In genomic region chr10:39171134-39171533, GRCm38 (mm10) we compare ENCODE assay signal across 8 mouse cellular contexts. TPM values are rescaled to one million over a fixed set of nuclear protein-coding genes. Genes with fewer than 3 reads are reported as not detected.
DNase-seq lines count a peak whose midpoint lies in the region; ATAC-seq lines count a peak whose summit lies in the region.

No protein-coding gene starts in this region.

- no peaks in the 10 kb centered on the region for H3K36me3 ChIP-seq in heart, embryonic 10.5 days
- H3K36me3 ChIP-seq in kidney, embryonic 15.5 days: no peaks in the 10 kb centered on the region

- peak overlapping the region; percentile 71 for H3K27ac ChIP-seq in heart, embryonic 10.5 days
- H3K27ac ChIP-seq in kidney, embryonic 15.5 days: peak overlapping the region; percentile 88

- peak overlapping the region; percentile 60 for H3K4me3 ChIP-seq in heart, embryonic 10.5 days
- peak overlapping the region; percentile 56 for H3K4me3 ChIP-seq in kidney, embryonic 15.5 days (replicated peaks)

- H3K9ac ChIP-seq in kidney, embryonic 15.5 days: peak overlapping the region; percentile 47

- peak; percentile 93 to 95 for DNase-seq in B cell, adult 2 months
- peak; percentile 97 for DNase-seq in brain, adult 2 months (ENCODE audit: low read depth, low spot score)
- peak; percentile 94 for DNase-seq in heart, embryonic 10.5 days (ENCODE audit: low spot score)
- DNase-seq in liver: peak; percentile 88
- DNase-seq in spleen, postnatal 4 days (ENCODE audit: low spot score in 2 of 2): peak; percentile 87 to 93

- H3K9me3 ChIP-seq in heart, embryonic 10.5 days: no peaks in the 10 kb centered on the region
- no peaks in the 10 kb centered on the region for H3K9me3 ChIP-seq in kidney, embryonic 15.5 days (replicated peaks)

- peaks cover 14% of the 10 kb centered on the region for H3K4me1 ChIP-seq in heart, embryonic 10.5 days
- H3K4me1 ChIP-seq in kidney, embryonic 15.5 days: peaks cover 41% of the 10 kb centered on the region

- H3K27me3 ChIP-seq in heart, embryonic 10.5 days (ENCODE audit: insufficient read depth, poor library complexity, severe bottlenecking): 0 out of 2 replicates have a peak, but pooled peaks cover 5% of the 10 kb centered on the region
- H3K27me3 ChIP-seq in kidney, embryonic 15.5 days: no peaks in the 10 kb centered on the region

- peak overlapping the region; percentile 90 for H3K4me2 ChIP-seq in kidney, embryonic 15.5 days

- peak; percentile 83 for ATAC-seq in erythroblast, adult 5-6 weeks (replicated peaks; ENCODE audit: low FRiP score, poor library complexity, severe bottlenecking)
- ATAC-seq in kidney, embryonic 15.5 days (replicated peaks; ENCODE audit: low FRiP score): peak; percentile 83
- peak; percentile 81 for ATAC-seq in monocyte, adult 5-6 weeks (replicated peaks; ENCODE audit: insufficient number of reproducible peaks, low FRiP score, low TSS enrichment, poor library complexity, severe bottlenecking)

- under 1% methylated on average over 19 of the region's 19 CpGs for WGBS in heart, embryonic 10.5 days
- under 1% methylated on average over 19 of the region's 19 CpGs for WGBS in kidney, embryonic 15.5 days

RNA-seq across cellular contexts. Expression of gene Ccn6, which starts 7.5 kb away (rescaled TPM):
- not detected in 2 replicates for total RNA-seq in erythroblast, adult 5-6 weeks (2015; ENCODE audit: low replicate concordance)
- not detected in 2 replicates for total RNA-seq in erythroblast, adult 5-6 weeks (2017; ENCODE audit: low replicate concordance)
- polyA plus RNA-seq in heart, embryonic 10.5 days (2016; fragmentation: Nextera tagmentation; extraction: Ambion mirVana): 0.20 and 0.36 TPM in 2 replicates
- 0.36 and 0.40 TPM in 2 replicates for polyA plus RNA-seq in kidney, embryonic 15.5 days (2015; fragmentation: Nextera tagmentation; extraction: Ambion mirVana)
- total RNA-seq in monocyte, adult 5-6 weeks (2017): not detected in 3 replicates

RNA-seq across cellular contexts. Expression of gene Tube1, which starts 37.4 kb away (rescaled TPM):
- 4.4 and 5.2 TPM in 2 replicates for total RNA-seq in erythroblast, adult 5-6 weeks (2015; ENCODE audit: low replicate concordance)
- 3.1 and 3.6 TPM in 2 replicates for total RNA-seq in erythroblast, adult 5-6 weeks (2017; ENCODE audit: low replicate concordance)
- 14.4 and 17.2 TPM in 2 replicates for polyA plus RNA-seq in heart, embryonic 10.5 days (2016; fragmentation: Nextera tagmentation; extraction: Ambion mirVana)
- 15.6 and 16.2 TPM in 2 replicates for polyA plus RNA-seq in kidney, embryonic 15.5 days (2015; fragmentation: Nextera tagmentation; extraction: Ambion mirVana)
- total RNA-seq in monocyte, adult 5-6 weeks (2017): 1.3 to 3.2 TPM (median 1.4 TPM) in 3 replicates

RNA-seq across cellular contexts. Expression of gene Fam229b, which starts 37.4 kb away (rescaled TPM):
- total RNA-seq in erythroblast, adult 5-6 weeks (2015; ENCODE audit: low replicate concordance): not detected in 2 replicates
- not detected in 2 replicates for total RNA-seq in erythroblast, adult 5-6 weeks (2017; ENCODE audit: low replicate concordance)
- polyA plus RNA-seq in heart, embryonic 10.5 days (2016; fragmentation: Nextera tagmentation; extraction: Ambion mirVana): 5.9 and 8.5 TPM in 2 replicates
- 13.9 and 14.4 TPM in 2 replicates for polyA plus RNA-seq in kidney, embryonic 15.5 days (2015; fragmentation: Nextera tagmentation; extraction: Ambion mirVana)
- total RNA-seq in monocyte, adult 5-6 weeks (2017): 0.86 to 4.7 TPM in 2 of 3 replicates, not detected in the other

Comparison
In these comparisons a context has a peak if more than half of its experiments do, and no peak if none do; other contexts are left out.
1. Peak in every context shown above with its lines: DNase-seq, ATAC-seq, H3K4me3 ChIP-seq and H3K27ac ChIP-seq.